Comparison of ENCODE assay signal across 8 mouse cellular contexts in the genomic region with DNA sequence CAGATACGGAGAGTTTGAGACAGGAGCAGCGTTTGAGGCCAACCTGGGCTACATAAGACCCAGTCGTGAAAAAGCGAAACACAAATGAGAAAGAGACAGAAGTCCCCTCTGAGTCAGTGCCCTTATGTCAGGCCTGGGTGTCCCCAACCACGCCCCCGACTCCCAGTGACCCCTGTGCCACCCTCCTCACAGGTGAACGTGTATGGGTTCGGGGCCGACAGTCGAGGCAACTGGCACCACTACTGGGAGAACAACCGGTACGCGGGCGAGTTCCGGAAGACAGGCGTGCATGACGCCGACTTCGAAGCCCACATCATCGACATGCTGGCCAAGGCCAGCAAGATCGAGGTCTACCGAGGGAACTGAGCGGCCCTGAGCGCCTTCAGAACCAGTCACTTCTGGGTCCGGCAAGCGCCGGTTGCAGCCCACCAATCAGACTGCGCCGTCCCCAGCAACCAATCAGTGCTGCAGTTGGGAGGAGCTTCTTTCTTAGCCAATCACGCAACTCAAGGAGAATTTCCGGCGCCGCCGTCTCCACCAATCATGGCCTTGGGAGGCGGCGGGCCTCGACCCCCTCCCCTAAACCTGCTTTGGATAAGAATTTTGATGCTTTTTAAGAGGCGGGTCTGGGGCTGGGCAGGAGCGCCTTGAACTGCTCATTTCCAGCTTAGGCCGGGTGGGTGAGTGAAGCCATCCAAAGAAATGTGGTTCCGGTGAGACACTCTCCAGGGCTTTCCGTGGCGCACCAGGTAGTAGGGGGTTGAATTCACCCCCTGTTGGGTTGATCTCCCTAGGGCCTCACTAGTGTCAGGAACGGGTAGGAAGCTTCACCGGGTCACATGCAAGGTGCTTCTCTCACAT. TPM values are rescaled to one million over a fixed set of nuclear protein-coding genes. Genes with fewer than 3 reads are reported as not detected.
A peak's percentile ranks its signal among the peaks of the same experiment; 100 is the strongest.
DNase-seq lines count a peak whose midpoint lies in the region; ATAC-seq and TF ChIP-seq lines count a peak whose summit lies in the region.

No protein-coding gene starts in this region.

- TF ChIP-seq CTCF in hindbrain, postnatal 0 days (IDR thresholded peaks at IDR 0.05; ENCODE audit: low read depth) = no peak

- peak overlapping the region; percentile 52; the same call in 1 of the 2 replicates for H3K27ac ChIP-seq in hindbrain, postnatal 0 days

- H3K9me3 ChIP-seq in hindbrain, postnatal 0 days (ENCODE audit: low read length) = no peaks in the 10 kb centered on the region

- peak overlapping the region; percentile 67 for H3K4me2 ChIP-seq in hindbrain, postnatal 0 days (ENCODE audit: low read depth, low read length)

- DNase-seq in adrenal gland, adult 18-20 months (ENCODE audit: low spot score in 2 of 2) = peak; percentile 77 to 84
- DNase-seq in embryo, embryonic 10 days (ENCODE audit: low spot score) = peak; percentile 96
- DNase-seq in gastrocnemius, postnatal 10 days = peak; percentile 81
- peak; percentile 97 for DNase-seq in hindbrain, postnatal 0 days (ENCODE audit: low spot score)
- peak; percentile 91 for DNase-seq in left cerebral cortex, adult 11 months (ENCODE audit: low spot score)
- peak; percentile 92 for DNase-seq in lung, postnatal 25 days (ENCODE audit: low spot score)
- peak; percentile 80 for DNase-seq in ovary, postnatal 36 days (ENCODE audit: low spot score)
- DNase-seq in thymus, postnatal 10 days (ENCODE audit: low spot score in 2 of 2) = peak; percentile 88 to 89

- H3K4me1 ChIP-seq in hindbrain, postnatal 0 days (ENCODE audit: insufficient read depth, low read length) = no peaks in the 10 kb centered on the region

- ATAC-seq in hindbrain, postnatal 0 days = peak; percentile 98

- no peaks in the 10 kb centered on the region for H3K27me3 ChIP-seq in hindbrain, postnatal 0 days (ENCODE audit: insufficient read depth, low read length)

- 8% methylated on average over 45 of the region's 45 CpGs for WGBS in hindbrain, postnatal 0 days

- H3K36me3 ChIP-seq in hindbrain, postnatal 0 days (ENCODE audit: insufficient read depth, low read length) = no peaks in the 10 kb centered on the region; the same call in 1 of the 2 replicates

- H3K9ac ChIP-seq in hindbrain, postnatal 0 days (replicated peaks; ENCODE audit: low read length) = peak overlapping the region; percentile 47

- peak overlapping the region; percentile 44 for H3K4me3 ChIP-seq in hindbrain, postnatal 0 days (ENCODE audit: low read length)

RNA-seq across cellular contexts. Expression of a gene that starts 27.5 kb away (rescaled TPM):
- 10 to 100 TPM; 37.2 to 37.3 TPM for total RNA-seq in adrenal gland, adult 18-20 months (2021)
- 10 to 100 TPM; 35.8 to 43.5 TPM for total RNA-seq in gastrocnemius, postnatal 10 days (2021)
- 30.9 and 35.1 TPM in 2 replicates for total RNA-seq in hindbrain, postnatal 0 days (2014; rRNA removed)
- 10.8 and 10.9 TPM in 2 replicates for polyA plus RNA-seq in hindbrain, postnatal 0 days (2015; fragmentation: Nextera tagmentation; extraction: Ambion mirVana)

RNA-seq across cellular contexts. Expression of a gene that starts 50.4 kb away (rescaled TPM):
- 10 to 100 TPM; 16.0 to 18.1 TPM for total RNA-seq in adrenal gland, adult 18-20 months (2021)
- total RNA-seq in gastrocnemius, postnatal 10 days (2021) = 10 to 100 TPM; 36.1 to 43.2 TPM
- 32.2 and 39.6 TPM in 2 replicates for total RNA-seq in hindbrain, postnatal 0 days (2014; rRNA removed)
- 19.9 and 20.2 TPM in 2 replicates for polyA plus RNA-seq in hindbrain, postnatal 0 days (2015; fragmentation: Nextera tagmentation; extraction: Ambion mirVana)

Comparison
In these comparisons a context has a peak if more than half of its experiments do, and no peak if none do; other contexts are left out.
1. Peak in every context shown above with its lines: DNase-seq, ATAC-seq, H3K4me3 ChIP-seq and H3K27ac ChIP-seq.